Mouse (Mus musculus): ENCODE data around the gene Itga11.
"Not testable (repeated sequence)": the region's sequence is repeated elsewhere in the genome, so short reads cannot be mapped to it uniquely, and the experiment has no call there.

DNA sequence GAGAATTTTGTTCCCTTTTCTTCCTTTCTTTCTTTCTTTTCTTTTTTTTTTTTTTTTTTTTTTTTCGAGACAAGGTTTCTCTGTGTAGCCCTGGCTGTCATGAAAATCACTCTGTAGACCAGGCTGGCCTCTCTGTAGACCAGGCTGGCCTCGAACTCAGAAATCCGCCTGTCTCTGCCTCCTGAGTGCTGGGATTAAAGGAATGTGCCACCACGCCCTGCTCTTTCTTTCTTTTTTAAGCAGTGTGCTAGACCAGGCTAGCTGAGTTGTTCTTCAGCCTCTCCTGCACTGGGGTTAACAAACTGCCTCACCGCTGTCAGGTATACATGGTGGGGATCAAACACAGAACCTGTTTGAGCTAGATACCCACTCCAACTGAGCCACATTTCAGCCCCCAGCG lies 142.3 kb downstream of the Itga11 start:
- not testable (repeated sequence) for TF ChIP-seq GATA1 (IDR thresholded peaks at IDR 0.05; ENCODE audit: borderline replicate concordance, low read length); FLI1 (IDR thresholded peaks at IDR 0.05; ENCODE audit: low read length)

Measured in megakaryocyte, embryonic 14.5 days (primary cell).